Mouse (Mus musculus) c-Kit-positive CD71-negative TER-119-negative erythroid progenitor cells, embryonic 14.5 days (primary cell): ENCODE data around the gene Parp14.

Experiments used
- DNase-seq: peaks from one replicate; pipeline ENCODE4 v3.0.0-alpha.2; 2013; ENCODE audit warnings: low read depth

The Parp14 gene

GRCm38 (mm10) chr16:35787163-35787562 is 84.2 kb downstream of the Parp14 start:
- DNase-seq = no peak

- no peak for DNase-seq
Measured at GRCm38 (mm10) chr16:35784134-35784725, 87.1 kb downstream of the Parp14 start.

- DNase-seq = no peak
Measured at GRCm38 (mm10) chr16:35783207-35783573, 88.2 kb downstream of the Parp14 start.
